Mouse (Mus musculus) bone marrow, adult 2 months (tissue): ENCODE data around the gene Olfr1047.

ENCODE experiments used
- CTCF ChIP-seq: fragments of 200-500 bp; IDR thresholded peaks from 2 replicates; pipeline ENCODE4 v1.5.1; 2011; ENCODE audit warnings: low read length, control low read depth; ENCODE audit not compliant: control insufficient read depth, insufficient read depth
- POLR2A ChIP-seq: fragments of 200-500 bp; IDR thresholded peaks from 2 replicates; pipeline ENCODE4 v1.6.1; 2011; ENCODE audit warnings: low read depth, mild to moderate bottlenecking, control low read depth, low read length, borderline replicate concordance; ENCODE audit not compliant: control insufficient read depth

- TF ChIP-seq POLR2A: no peak
- TF ChIP-seq CTCF: no peak
Measured at GRCm38 (mm10) chr2:86185583-86185982, 45.6 kb downstream of the Olfr1047 start, which contains the start of gene Olfr52.
